Mouse (Mus musculus): ENCODE results near the gene Gm8265.
"Not testable (repeated sequence)": the region's sequence is repeated elsewhere in the genome, so short reads cannot be mapped to it uniquely, and the experiment has no call there.

The Gm8265 gene

DNA sequence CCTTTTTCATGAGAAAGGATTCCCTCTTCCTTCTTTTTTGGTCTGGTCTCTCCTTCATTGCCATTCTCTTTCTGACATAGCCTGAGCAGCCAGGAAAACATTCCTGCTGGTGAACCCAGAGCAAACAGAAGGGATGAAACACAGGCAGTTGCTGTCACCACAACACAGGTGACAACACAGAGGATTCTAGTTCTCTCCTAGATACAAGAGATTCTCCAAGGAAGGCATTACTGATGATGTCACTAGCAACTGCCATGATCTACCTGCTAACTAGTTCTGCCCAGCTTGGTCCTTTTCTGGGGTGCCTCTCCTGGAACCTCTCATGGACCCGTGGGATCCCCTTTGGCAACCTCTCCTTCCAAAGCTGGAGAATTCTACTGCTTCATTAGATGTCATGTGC lies at the start of gene Gm8265:
Gm8265 (minus strand) TSS at position 101 of the 400 bp plus-strand sequence.
- DNase-seq (ENCODE audit: low spot score) = not testable (repeated sequence)
